Mouse (Mus musculus) duodenum, adult 2 months (tissue): ENCODE results near the gene Rfesd. TPM values are rescaled to one million over a fixed set of nuclear protein-coding genes. Genes with fewer than 3 reads are reported as not detected.

Experiments
- polyA plus RNA-seq: library from polyadenylated mRNA; depleted of rRNA; stranded (reverse); fragments of >200 nt; gene quantifications from 2 replicates; pipeline ENCODE4 v1.2.3, GENCODE M21; 2012; ENCODE audit warnings: low replicate concordance; rRNA removed

Rfesd gene
- polyA plus RNA-seq = 2.1 and 2.4 TPM in 2 replicates

DNA sequence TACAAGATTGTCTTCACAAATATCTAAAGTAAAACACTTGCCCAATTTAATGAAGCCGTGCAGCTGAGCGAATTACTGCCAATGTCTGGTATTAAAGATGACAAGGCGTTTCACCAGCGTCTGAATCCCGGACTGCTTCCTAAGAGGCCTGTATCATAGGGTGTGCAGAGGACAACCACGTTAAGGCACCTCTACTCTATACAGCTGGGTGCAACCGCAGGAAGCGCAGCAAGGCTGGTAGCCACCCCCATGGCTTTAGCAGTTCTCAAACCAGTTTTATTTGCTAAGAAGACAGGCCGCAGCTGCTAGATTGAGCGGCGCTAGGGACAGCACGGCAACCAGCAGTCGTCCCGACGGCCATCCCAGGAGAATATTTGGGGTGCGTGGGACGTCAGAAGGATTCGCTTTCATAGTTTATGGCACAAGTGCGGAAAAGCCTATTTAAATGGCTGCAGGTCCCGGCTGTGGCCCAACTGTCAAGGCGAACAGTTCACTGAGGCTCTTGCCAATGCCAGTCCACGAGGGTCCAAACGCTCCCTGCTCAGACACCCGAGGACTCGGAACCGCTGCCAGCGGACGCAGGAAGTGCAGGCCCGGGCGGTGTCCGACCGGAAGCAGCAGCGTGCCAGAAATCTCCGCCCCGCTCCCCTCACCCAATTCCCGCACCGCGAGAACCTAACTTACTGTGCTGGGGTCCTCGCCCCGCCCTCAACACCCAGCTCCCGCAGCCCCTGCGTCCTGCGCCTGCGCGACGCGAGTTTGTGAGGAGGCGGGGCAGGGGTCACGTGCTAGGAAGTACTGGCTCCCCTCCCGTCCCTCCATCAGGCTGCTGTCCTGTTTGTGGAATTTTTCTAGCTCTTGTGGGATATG, at the start of gene Rfesd:
Gene Rfesd (minus strand): TSS at position 746 of the 870 bp plus-strand sequence.

DNA sequence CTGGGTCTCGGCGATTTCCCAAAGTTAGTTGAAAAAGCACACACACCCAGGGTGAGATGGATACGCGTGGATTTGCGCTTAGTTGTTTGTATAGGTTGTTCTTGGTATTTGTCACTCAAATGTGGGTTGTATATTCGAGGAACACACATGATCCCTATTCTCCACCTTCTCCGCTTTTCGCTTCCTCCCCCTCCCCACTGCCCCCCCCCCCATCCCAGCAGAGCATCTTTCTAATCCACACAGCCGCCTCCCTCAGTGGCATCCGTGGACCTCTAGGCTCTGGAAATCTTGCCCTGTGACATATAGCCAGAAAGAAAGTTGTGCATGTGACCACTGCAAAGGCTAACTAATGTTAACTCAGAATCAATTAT, 38.4 kb upstream of the Rfesd start, which contains the start of gene Gpr150:
Gene Gpr150 (minus strand): TSS at position 101 of the 371 bp plus-strand sequence.

DNA sequence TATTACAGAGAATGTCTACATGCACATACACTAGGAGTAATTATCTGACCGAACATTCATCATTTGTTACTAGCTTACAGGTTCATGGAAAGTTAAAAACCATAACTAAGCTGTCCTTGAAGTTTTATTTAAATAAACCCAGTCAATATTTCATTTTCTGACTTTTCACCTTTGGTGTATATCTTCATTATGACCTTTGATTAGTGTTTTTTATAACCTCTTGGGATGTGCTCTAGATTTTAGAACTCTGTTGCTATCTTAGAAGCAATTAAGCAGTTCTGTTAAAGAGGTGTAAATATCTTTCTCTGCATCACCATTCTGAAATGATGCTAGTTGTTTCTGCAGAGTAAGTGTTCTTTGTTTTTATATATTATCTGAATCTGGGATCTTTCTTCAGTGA, 51.7 kb downstream of the Rfesd start, which contains the start of gene Spata9:
Gene Spata9 (plus strand): TSS at position 301 of the 400 bp plus-strand sequence.

Other genes starting within 250 kb of the Rfesd start
- gene Glrx, start 178.9 kb downstream of the Rfesd start, polyA plus RNA-seq = 59.2 and 187 TPM in 2 replicates
- 4.6 and 8.1 TPM in 2 replicates for gene Rhobtb3, start 74.8 kb downstream of the Rfesd start, polyA plus RNA-seq
- not detected in 2 replicates for gene Spata9, start 51.6 kb downstream of the Rfesd start, polyA plus RNA-seq
- gene Gpr150, start 38.3 kb upstream of the Rfesd start, polyA plus RNA-seq = 0.11 TPM in 1 of 2 replicates, not detected in the other
- gene Arsk, start 79.9 kb upstream of the Rfesd start, polyA plus RNA-seq = 0.76 and 1.5 TPM in 2 replicates
- gene Ttc37, start 80.0 kb upstream of the Rfesd start, polyA plus RNA-seq = 2.6 and 5.2 TPM in 2 replicates